22 mouse cellular contexts compared by ENCODE assay signal in genomic region chr13:60309926-60310325, GRCm38 (mm10).
DNase-seq lines count a peak whose midpoint lies in the region; ATAC-seq and TF ChIP-seq lines count a peak whose summit lies in the region.
"Had no signal": no experiment of that assay in that cellular context is flagged by ENCODE, and none has a peak within 500 bp of the region (broad histone marks: within the 10 kb centered on the region; RNA-seq: fewer than 3 reads in every experiment).

No protein-coding gene starts in this region.

- no peaks in the 10 kb centered on the region for H3K36me3 ChIP-seq in heart, adult 2 months (ENCODE audit: control insufficient read depth, insufficient read depth, low read length)
- no peaks in the 10 kb centered on the region for H3K36me3 ChIP-seq in kidney, embryonic 15.5 days
- no peaks in the 10 kb centered on the region for H3K36me3 ChIP-seq in liver, embryonic 12.5 days
- H3K36me3 ChIP-seq: embryonic facial prominence, embryonic 10.5 days; forebrain, embryonic 10.5 days; hindbrain, embryonic 10.5 days had no signal

- H3K9me3 ChIP-seq in kidney, embryonic 15.5 days (replicated peaks), result no peaks in the 10 kb centered on the region
- no peaks in the 10 kb centered on the region for H3K9me3 ChIP-seq in liver, embryonic 12.5 days (replicated peaks)
- H3K9me3 ChIP-seq: embryonic facial prominence, embryonic 10.5 days; forebrain, embryonic 10.5 days; hindbrain, embryonic 10.5 days had no signal

- DNase-seq in heart, adult 2 months, result no peak
- DNase-seq in heart, postnatal 10 days, result no peak
- DNase-seq in 3134 (ENCODE audit: extremely low read depth, insufficient read length, low spot score), result peak; percentile 9
- peak; percentile 76 for DNase-seq in adrenal gland, adult 8-10 months
- DNase-seq in kidney, postnatal 36 days, result no peak
- DNase-seq: cerebellum, adult 11-12 months; cerebellum, postnatal 10 days; forebrain, postnatal 0 days; gastrocnemius, postnatal 36 days; kidney, adult 18-20 months; lung, adult 18-20 months; lung, postnatal 10 days had no signal

- H3K4me3 ChIP-seq in heart, adult 2 months, result no peak overlapping the region
- H3K4me3 ChIP-seq in embryonic fibroblast, embryonic 13.5 days (ENCODE audit: insufficient read depth, low read length), result no peak overlapping the region
- no peak overlapping the region for H3K4me3 ChIP-seq in kidney, embryonic 15.5 days (replicated peaks)
- no peak overlapping the region for H3K4me3 ChIP-seq in liver, embryonic 12.5 days
- H3K4me3 ChIP-seq: embryonic facial prominence, embryonic 10.5 days; forebrain, embryonic 10.5 days; hindbrain, embryonic 10.5 days had no signal

- 78% methylated on average over 4 of the region's 4 CpGs for WGBS in heart, adult 2 months
- 91% methylated on average over 4 of the region's 4 CpGs for WGBS in kidney, embryonic 15.5 days
- 64% methylated on average over 4 of the region's 4 CpGs for WGBS in liver, embryonic 12.5 days (ENCODE audit: insufficient replicate concordance)

- H3K79me2 ChIP-seq in heart, adult 2 months (replicated peaks; ENCODE audit: control insufficient read depth, insufficient read depth, low read length), result no peaks in the 10 kb centered on the region

- TF ChIP-seq POLR2A in heart, adult 2 months (IDR thresholded peaks at IDR 0.05; ENCODE audit: insufficient read depth, low read depth, low read length), result no peak
- no peak for TF ChIP-seq POLR2A in embryonic fibroblast, embryonic 13.5 days (IDR thresholded peaks at IDR 0.05; ENCODE audit: low read depth, low read length)

- intact Hi-C loops in heart, adult 2 months (cut with DNase I), result no loop called here
- intact Hi-C loops in heart, postnatal 10 days (cut with DNase I), result no loop called here

- TF ChIP-seq CTCF in heart, adult 2 months (IDR thresholded peaks at IDR 0.05), result no peak
- TF ChIP-seq CTCF in embryonic fibroblast, embryonic 13.5 days (IDR thresholded peaks at IDR 0.05; ENCODE audit: borderline replicate concordance, insufficient read depth, low read length), result no peak

- no peak overlapping the region for H3K4me2 ChIP-seq in kidney, embryonic 15.5 days
- H3K4me2 ChIP-seq in liver, embryonic 12.5 days, result no peak overlapping the region
- H3K4me2 ChIP-seq: liver, embryonic 11.5 days; midbrain, embryonic 11.5 days had no signal

- H3K9ac ChIP-seq in heart, adult 2 months (ENCODE audit: low read depth, low read length), result no peak overlapping the region
- H3K9ac ChIP-seq in kidney, embryonic 15.5 days, result no peak overlapping the region
- H3K9ac ChIP-seq in liver, embryonic 12.5 days, result no peak overlapping the region
- H3K9ac ChIP-seq: forebrain, postnatal 0 days had no signal

- peak overlapping the region; percentile 57 for H3K27ac ChIP-seq in heart, adult 2 months
- 0 out of 2 replicates have a peak overlapping the region, but pooled peaks have one; percentile 5 for H3K27ac ChIP-seq in embryonic fibroblast, embryonic 13.5 days (ENCODE audit: insufficient read depth, low read length)
- no peak overlapping the region for H3K27ac ChIP-seq in kidney, embryonic 15.5 days
- no peak overlapping the region for H3K27ac ChIP-seq in liver, embryonic 12.5 days
- H3K27ac ChIP-seq: forebrain, embryonic 10.5 days; hindbrain, embryonic 10.5 days; kidney, postnatal 0 days had no signal

- no peak for ATAC-seq in kidney, embryonic 15.5 days (replicated peaks; ENCODE audit: low FRiP score)
- no peak for ATAC-seq in liver, embryonic 12.5 days
- ATAC-seq: forebrain, postnatal 0 days; hindbrain, embryonic 16.5 days had no signal

- H3K4me1 ChIP-seq in heart, adult 2 months (ENCODE audit: control insufficient read depth, insufficient read depth, low read length), result peaks cover 1% of the 10 kb centered on the region; the same call in 1 of the 2 replicates
- no peaks in the 10 kb centered on the region for H3K4me1 ChIP-seq in embryonic fibroblast, embryonic 13.5 days (ENCODE audit: control insufficient read depth, insufficient read depth, low read length)
- peaks cover 20% of the 10 kb centered on the region for H3K4me1 ChIP-seq in kidney, embryonic 15.5 days
- H3K4me1 ChIP-seq in liver, embryonic 12.5 days, result no peaks in the 10 kb centered on the region

- no peaks in the 10 kb centered on the region for H3K27me3 ChIP-seq in heart, adult 2 months (ENCODE audit: control insufficient read depth, insufficient read depth, low read length)
- H3K27me3 ChIP-seq in kidney, embryonic 15.5 days, result no peaks in the 10 kb centered on the region
- H3K27me3 ChIP-seq in liver, embryonic 12.5 days (replicated peaks), result no peaks in the 10 kb centered on the region

- no peak for TF ChIP-seq EP300 in heart, adult 2 months (IDR thresholded peaks at IDR 0.05; ENCODE audit: insufficient read depth, low read depth, low read length)

Comparison
In these comparisons a context has a peak if more than half of its experiments do, and no peak if none do; other contexts are left out.
1. DNase-seq: peak in 3134 (single experiment) and adrenal gland, adult 8-10 months (single experiment); none in heart, adult 2 months (0 of 2), heart, postnatal 10 days (0 of 2) and kidney, postnatal 36 days (0 of 2).
2. H3K27ac ChIP-seq: peak in heart, adult 2 months (single experiment) and embryonic fibroblast, embryonic 13.5 days (single experiment); none in kidney, embryonic 15.5 days (single experiment) and liver, embryonic 12.5 days (single experiment).